Mouse (Mus musculus): Measurements from ENCODE around the gene Msl1.

The Msl1 gene

DNA sequence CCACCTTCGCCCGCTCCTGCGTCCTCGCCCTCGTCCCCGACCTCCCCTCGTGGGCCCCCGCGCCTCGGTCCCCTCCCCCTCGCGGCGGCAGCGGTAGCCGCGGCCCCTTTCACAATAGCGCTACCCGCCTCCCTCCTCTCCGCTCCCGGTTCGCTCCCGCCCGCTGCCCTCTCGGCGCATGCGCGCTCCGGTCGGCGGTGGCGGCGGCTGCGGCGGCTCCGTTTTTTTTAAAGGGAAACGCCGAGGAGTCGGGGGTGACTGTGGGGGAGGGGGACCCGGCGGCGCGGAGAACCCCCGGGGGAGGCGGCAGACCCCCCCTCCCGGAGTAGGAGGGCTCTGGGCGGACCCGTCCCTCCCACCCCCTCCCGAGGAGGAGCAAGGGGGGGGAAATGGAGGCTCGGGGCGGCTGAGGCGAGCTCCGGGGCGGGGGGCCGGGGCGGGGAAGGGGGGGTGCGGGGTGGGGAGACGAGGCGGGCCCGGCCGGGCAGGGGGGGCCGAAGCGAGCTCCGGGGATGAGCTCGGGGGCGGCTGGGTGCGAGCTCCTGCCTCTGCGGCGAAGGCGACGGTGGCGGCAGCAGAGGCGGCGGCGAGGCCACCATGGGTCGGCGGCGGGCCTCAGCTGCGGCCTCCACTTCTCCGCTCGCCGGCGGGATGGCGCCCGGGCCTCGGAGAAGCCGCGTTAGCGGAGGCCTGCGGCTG, at the start of gene Msl1:
Gene Msl1, plus strand, starts transcription at position 502 of the 699 bp plus-strand sequence.
- peak; percentile 87 for DNase-seq (ENCODE audit: low spot score)

DNA sequence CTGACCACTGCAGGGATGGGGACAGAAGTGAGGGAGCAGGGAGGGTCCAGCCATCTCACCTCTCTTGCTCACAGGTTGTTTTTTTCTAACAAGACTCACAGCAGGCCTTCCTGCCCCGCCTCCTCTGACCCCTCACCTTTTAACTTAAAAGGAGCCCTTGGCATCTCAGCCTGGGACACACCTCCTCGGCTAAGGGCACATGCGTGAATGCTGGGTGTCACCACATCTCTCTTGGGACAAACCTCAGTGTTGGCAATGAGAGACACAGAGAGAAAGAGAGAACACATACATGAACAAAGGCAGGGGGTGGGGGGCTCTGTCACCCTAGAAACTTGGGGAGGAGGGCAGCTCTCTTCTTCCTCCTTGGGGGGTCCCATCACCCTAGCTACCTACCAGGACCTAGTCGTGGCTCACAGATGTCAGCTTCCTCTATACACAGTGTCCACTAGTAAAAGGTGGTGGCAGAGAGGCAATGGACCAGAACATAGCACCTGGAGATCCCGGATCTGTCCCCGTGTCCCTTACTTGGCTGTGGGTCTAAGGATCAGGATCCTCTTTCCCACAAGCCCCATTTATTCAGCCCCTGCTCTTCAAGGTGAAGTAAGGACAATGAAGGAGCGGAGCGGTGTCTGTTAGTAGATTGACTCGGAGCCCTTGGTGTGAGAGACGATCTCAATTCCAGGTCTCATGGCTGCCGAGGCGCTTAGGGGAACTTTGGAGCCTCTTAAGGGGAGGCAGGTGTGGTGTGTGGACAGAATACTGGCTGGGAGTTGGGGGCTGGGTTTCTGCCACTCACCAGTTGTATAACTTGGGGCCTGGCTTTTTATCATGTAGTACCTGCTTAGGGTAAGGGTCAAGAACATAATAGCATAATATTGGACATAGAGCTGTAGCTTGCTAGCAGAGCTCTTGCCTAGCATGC, 49.1 kb upstream of the Msl1 start:
- no peak for DNase-seq (ENCODE audit: low spot score)

DNA sequence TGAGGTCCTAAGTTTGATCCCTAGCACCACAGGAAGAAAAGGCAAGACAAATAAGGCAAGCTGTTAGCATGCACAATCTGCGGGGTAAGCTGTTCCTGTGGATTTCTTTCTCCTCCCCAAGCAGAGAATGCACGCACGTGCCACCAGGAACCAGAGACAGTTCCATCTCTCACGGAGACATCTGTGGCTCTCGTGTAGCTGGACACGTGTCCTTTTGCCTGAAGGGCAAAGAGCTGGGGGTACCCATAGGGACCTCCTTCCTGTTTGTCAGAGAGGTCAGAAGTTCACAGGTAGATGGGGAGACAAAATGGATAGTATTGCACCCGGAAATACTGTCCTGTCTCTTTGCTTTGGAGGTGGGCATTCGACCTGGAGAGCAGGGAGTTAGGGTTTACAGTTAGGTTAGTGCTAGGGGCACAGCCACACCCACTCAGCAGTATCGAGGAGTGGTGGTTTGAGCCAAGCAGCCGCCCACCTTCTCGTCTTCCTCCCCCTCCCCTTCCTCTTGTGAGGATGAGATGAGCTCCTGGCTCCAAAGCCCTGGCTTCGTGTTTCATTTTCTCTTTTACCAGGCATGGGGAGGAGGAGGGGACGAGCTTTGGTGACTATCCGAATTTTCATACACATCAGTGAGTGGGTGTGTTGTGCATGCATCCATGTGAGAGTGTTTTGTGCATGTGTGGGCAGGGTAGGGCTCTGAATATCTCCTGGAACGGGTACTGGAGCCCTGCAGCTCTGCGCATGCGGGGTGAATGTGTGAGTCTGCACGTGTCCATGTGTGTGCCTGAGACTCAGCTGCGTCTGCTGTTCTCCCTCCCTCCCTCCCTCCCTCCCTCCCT, 48.2 kb upstream of the Msl1 start:
- peak; percentile 84 for DNase-seq (ENCODE audit: low spot score)

DNA sequence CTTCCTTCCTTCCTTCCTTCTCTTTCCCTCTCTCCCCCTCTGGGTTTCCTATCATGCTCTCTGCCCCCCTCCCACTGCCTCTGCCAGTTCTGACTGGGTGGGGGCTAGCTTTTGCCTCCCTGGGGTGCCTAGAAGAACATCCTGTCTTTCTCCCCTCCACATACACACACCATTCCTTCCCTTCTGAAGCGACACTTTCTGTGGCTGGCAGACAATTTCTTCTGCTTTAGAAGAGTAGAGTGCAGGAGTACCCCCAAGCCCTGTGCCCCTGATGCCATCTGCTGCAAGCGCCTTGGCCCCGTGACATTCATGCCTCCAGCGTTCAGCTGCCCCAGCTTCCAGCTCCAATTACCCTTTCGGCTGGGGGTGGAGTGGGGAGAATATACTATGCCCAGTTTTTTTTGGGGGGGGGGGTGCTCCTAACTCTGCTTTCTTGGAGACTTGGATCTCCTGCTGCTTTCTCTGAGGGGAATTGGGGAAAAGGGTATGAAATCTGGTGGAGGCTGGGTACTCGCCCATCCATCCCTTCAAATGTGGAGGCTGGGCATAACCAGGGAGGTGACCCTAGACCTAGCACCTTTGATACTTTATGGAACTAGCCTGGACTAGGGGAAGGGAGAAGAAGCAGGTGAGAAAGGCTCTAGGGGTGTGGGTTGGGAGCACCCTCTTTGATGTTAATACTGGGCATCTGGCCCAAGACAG, 47.4 kb upstream of the Msl1 start:
- no peak for DNase-seq (ENCODE audit: low spot score)

DNA sequence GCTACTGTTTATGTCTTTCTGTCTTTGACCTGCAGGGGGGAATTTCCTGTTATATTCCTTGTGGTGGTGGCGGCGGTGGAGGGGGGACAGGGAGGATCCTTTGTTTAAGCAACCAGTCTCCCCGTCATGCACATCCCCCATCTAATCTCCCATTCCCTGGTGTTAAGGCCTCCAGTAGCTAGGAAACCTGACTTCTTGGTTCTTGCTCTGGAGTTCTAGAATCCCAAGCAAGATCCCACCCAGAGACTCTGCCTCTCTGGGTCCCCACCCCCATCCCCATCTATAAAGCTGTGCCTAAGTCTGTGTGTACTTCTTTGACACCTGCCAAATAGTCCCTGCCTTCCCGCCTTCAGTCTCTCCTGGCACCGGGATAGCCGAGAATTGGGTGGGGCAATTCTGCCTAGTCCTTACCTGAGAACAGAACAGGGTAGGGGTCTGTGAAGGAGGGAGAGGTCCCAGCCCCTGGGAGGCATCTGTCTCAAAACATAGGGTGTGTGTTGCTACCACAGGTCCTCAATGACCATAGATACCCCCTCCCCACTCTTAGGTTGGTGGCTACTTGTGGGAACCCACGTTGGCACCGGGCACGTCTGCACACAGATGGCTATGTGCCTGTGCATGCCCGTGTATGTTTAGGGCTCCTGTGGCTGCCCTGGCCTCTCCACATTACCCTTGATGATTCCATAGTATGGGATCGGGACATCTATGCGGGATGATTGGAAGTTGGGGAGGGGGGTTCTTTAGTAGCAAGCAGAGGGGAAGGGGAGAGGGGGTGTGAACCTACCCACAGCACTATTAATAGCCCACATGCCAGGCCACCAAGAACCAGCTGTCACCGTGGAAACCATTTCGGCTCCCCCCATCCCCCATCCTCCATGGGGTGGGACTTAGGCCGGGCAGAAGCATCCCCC, 46.6 kb upstream of the Msl1 start:
- no peak for DNase-seq (ENCODE audit: low spot score)

DNA sequence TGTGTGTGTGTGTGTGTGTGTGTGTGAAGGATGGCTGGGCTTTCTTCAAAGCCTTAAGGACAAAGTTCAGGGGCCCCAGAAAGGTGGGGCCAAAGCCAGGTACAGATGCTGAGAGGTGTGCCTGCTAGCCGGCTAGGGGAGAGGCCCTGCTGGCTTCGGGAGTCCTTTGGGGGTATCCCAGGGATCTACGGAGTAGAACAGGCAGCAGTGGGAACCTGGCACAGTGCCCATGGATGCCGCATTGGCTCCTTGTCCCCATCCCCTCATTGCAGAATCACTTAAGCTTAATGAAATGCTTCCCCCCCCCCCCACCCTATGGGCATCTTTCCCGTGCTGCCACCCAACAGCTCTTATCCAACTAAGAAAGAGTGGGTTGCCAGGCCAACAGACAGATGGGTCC, 45.6 kb upstream of the Msl1 start:
- no peak for DNase-seq (ENCODE audit: low spot score)

DNA sequence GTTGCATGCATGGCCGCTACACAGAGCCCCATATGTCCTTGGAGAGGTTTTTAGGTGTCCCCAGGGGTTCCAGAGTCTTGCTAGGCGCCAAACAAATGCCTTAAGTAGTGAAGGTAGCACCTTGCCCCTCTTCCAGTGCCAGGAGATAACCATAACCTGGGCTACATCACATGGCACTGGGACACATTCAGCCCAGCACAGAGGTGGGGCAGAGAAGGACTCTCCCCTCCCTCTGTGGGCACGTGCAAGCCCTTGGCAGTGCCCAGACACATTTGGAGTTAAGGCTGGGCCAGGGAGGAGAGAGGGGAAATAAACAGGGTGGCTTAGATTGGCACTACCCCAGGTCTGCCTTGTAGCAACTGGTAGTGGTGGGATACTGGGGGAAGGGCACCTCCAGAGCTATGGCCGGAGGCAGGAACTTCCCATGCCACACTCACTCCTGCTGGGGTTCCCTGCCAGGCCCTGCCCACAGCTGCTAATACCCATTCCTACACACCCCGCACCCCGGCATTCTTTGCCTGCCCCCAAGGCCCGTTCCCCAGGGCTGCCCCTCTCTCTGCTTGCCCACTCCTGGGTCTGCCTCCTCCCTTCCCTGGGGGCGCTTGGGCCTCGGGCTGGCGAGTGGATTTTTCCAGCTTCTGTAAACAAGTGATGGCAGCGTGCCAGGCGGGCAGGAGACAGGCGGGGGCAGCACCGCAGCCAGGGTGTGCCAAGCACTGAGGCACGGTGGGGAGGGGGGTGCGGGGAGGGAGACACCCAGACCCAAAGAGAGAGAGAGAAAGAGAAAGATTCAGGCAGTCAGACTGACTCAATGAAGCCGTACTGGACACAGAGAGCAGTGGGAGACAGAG, 44.7 kb upstream of the Msl1 start:
- DNase-seq (ENCODE audit: low spot score) = peak; percentile 84

DNA sequence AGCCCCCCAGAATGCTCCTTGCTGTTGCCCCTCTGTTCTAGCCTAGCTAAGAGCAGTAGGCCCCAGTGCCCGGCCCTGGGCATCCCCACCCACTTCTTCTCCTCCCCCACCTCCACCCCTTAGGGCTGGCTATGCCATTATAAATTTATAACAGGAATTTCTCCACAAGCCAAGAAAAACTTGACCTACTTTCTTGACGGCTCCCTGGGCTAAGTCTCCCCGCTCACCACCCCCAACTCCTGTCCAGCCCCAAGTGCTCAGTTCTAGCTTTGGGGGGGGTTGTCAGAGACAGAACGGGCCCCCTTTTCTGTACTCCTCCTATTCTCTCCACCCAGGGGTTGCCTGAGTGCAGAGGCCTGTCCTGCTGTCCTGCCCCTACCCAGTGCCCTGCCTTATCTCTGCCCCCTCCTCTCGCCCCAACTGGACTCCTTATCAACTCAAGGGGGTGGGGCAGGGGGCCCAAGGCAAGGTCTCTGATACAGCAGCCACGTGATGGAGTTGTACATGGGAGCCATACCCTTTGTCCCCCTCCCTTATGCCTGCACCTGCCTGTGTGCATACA, 44.0 kb upstream of the Msl1 start:
- peak; percentile 84 for DNase-seq (ENCODE audit: low spot score)

DNA sequence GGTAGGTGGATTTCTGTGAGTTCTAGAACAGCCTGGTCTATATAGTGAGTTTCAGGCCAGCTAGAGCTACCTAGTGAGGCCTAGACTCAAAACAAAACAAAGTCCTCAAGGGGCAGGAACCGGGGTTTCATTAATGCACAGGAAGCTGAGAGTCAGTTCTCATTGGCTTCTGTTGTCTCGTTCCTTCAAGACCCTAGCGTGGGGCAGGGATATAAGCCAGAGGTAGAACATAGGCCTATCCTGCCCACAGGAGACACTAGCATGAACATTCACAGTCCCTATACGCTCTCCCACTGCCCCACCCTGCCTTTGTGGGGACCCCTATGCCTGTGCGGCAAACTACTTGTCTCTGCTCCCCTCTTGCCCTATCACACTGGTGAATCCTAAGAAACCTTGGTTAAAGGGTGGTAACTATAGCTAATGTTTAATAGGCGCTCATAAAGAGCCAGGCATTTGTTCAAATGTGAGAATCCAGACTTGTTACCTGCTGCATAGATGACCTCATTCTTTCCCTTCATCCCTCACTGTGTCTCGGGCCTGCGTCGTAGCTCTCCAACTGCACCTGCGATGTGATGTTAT, 42.7 kb upstream of the Msl1 start:
- DNase-seq (ENCODE audit: low spot score) = no peak

DNA sequence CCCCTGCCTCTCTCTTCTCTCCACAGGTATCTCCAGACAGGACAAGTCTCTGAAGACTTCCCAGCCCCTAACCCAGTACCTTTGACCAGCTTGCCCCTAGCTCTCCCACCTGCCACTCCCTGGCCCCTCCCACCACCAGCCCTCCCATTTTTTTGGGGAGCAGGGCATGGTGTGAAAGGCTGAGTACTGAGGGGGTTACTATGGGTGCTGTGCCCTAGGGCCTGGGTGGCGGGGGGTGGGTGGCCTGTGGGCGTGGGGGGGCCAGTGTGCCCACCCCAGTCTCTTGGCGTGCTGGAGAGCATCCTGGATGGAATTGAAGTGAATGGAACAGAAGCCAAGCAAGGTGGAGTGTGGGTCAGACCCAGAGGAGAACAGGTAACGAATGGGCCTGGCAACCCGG, 42.1 kb upstream of the Msl1 start:
- no peak for DNase-seq (ENCODE audit: low spot score)

DNA sequence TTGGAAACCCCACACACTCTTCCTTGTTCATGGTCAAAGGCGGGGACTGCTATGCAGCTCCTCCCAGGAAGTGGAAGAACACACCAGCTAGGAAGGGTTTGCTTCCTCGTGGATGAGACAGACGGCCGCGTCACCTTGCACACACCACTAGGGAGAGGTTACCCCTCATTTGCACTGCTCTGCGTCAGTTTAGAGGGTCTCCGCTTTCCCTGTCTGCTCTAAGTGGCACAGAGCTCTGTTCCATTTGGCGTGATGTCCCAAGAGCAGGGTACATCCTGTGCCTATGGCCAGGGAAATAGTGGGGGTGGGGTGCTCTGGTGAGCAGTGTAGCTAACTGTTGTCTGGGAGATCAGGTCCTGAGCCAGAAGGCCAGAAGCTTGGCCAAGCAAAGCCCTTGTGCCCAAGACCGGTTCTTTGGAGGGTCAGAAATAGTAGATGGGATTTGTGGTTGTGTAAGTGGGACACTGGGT, 41.1 kb upstream of the Msl1 start:
- DNase-seq (ENCODE audit: low spot score) = no peak

DNA sequence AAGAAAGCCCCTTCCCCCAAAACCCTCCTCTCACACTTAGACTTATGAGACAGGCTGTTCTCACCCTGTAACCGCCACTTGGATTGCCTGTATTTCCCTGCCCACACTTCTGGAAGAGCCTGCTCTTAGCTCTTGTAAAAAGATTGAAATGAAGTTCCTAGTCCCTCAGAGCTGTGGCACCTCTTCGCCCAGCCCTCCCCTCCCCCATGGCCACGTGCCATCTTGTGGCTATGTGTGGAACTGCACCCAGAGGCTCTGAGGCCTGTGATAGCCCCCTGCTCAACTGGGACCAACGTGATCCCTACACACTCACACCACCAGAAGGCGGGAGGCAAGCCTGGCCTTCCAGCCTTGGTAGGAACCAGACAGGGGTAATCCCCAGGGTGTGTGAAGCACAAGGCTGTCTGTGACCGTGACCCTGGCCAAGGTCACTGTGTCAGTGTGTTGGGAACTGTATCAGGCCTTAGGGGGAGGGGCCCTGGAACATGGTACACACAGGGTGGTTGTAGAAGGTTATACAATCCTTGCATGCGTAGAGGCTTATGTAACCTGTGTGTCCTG, 40.6 kb upstream of the Msl1 start:
- DNase-seq (ENCODE audit: low spot score) = peak; percentile 78

DNA sequence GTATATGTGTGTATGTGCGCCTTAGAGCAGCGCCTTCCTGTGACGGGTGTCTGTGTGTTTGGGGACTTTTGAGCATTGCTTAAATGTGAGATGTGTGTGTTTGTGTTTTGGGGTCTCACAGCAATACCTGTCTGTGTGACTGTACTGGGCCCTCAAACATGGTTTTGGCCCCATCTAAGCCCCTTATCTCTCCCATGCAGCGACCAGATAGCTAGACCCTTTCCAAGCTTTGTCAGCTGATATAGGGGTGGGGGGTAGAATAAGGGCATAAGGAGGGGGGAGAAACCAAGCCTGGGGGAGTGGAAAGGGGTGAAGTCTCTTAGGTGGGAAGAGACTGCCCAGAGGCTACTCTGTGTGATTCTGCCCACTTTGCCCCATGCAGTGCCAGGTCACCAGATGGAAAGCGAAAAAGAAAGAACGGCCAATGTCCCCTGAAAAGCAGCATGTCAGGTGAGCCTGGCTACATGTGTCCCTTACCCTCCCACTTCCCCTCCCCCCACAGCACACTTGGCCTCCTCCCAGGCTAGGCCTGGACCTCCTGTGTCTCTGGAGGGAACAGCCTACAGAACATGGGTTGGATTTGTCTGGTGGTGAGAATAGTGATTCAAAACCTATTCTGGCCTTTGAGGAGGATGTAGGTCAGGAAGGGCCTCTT, 39.5 kb upstream of the Msl1 start:
- no peak for DNase-seq (ENCODE audit: low spot score)

DNA sequence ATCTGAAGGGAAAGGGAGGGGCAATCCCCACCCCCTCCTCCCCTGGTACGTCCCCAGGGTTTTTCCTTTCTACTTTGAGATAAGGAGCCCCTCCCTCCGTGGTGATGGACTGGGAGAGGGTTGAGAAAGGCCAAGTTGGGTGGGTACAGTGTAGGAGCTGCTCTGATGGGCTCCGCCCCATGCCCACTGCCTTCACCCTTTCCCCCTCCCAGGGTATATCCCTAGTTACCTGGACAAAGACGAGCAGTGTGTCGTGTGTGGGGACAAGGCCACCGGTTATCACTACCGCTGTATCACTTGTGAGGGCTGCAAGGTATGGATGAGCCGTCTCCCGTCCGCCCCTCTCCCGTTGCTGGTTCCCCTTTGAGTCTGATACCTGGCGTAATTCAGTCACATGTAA, 38.6 kb upstream of the Msl1 start:
- no peak for DNase-seq (ENCODE audit: low spot score)

DNA sequence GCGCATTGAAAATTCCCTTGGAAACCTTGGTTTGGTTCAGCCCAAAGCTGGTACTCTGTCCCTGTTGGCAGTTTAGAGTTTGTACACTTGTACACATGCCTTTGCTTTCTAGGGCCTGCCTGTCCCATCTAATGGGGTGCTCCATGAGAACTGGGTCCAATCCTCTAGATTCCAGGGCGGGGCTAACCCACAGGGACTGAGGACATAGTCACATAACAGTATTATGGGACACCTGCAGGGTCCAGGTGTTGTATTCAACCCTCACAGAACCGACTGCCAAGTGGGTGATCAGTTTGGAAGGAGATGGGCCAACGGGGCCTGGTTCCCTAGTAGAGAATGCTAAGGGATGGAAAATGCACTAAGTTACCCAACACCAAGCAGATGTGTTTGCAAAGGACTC, 33.4 kb upstream of the Msl1 start:
- no peak for DNase-seq (ENCODE audit: low spot score)

DNA sequence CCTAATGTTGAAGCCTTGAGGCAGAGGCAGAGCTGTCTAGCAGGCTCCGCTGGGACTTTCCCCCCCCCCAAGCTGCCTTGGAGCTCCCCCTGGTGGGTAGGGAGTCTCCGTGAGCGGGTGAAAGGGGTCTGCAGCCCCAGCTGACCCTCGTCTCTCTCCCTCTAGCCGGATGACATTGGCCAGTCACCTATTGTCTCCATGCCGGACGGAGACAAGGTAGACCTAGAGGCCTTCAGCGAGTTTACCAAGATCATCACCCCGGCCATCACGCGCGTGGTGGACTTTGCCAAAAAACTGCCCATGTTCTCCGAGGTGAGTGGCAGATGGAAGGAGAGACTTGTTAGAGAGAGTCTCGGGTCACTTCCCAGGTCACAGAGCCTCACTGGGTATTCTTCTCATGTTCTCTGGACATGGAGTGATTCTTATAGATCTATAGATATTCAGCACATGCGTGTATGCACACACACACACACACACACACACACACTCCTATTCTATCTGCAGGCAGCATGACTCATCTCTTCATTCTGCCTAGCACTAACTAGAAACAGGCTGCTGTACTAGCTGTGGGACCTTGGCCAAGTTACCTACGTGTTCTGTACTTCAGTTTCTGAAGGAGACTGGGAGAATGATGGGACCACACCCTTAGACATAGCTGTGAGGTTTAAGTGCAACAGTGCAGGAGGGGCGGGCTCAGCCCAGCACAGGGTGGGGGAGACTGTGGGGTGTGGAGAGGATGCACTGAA, 32.4 kb upstream of the Msl1 start:
- no peak for DNase-seq (ENCODE audit: low spot score)

DNA sequence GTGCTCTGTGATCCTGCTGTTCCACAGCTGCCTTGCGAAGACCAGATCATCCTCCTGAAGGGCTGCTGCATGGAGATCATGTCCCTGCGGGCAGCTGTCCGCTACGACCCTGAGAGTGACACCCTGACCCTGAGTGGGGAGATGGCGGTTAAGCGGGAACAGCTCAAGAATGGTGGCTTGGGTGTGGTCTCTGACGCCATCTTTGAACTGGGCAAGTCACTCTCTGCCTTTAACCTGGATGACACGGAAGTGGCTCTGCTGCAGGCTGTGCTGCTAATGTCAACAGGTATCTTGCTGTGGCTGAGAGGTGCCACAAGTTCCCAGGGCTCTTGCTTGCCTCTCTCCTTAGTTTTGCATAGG, 31.8 kb upstream of the Msl1 start:
- no peak for DNase-seq (ENCODE audit: low spot score)
